Mouse (Mus musculus) forebrain, embryonic 11.5 days (tissue): ENCODE measurements at regions not wholly inside any gene's neighbourhood (a gene's known extent, or its start where the extent isn't known, plus 50 kb on each side); places are given as distances from the start of the nearest gene placed in this dataset.

Source experiments
- ATAC-seq: fragments of 200-750 bp; cut with Nextera tagmentation; replicated peaks from 2 replicates; pipeline ENCODE4 v1.8.0; 2017; ENCODE audit warnings: moderate TSS enrichment; ENCODE audit not compliant: low FRiP score
- DNase-seq: peaks from one replicate; pipeline ENCODE4 v3.0.0-alpha.2; 2017; ENCODE audit warnings: low spot score
- H3K27ac ChIP-seq: fragments of 300-500 bp; sonication (generic); 2 replicates; pipeline ENCODE4 v1.5.1; 2014; ENCODE audit warnings: low read depth, low read length
- H3K27me3 ChIP-seq: fragments of 300-500 bp; sonication (generic); 2 replicates; pipeline ENCODE4 v1.6.1; 2014; ENCODE audit warnings: mild to moderate bottlenecking, low read length, mixed read lengths; ENCODE audit not compliant: control insufficient read depth, insufficient read depth
- H3K36me3 ChIP-seq: fragments of 300-500 bp; sonication (generic); 2 replicates; pipeline ENCODE4 v1.6.1; 2014; ENCODE audit warnings: mild to moderate bottlenecking, low read length, moderate library complexity, mixed read lengths; ENCODE audit not compliant: control insufficient read depth, insufficient read depth
- H3K4me1 ChIP-seq: fragments of 300-500 bp; sonication (generic); replicated peaks from 2 replicates; pipeline ENCODE4 v1.6.1; 2014; ENCODE audit warnings: low read length, mixed read lengths; ENCODE audit not compliant: control insufficient read depth, insufficient read depth
- H3K4me2 ChIP-seq: fragments of 300-500 bp; sonication (generic); 2 replicates; pipeline ENCODE4 v1.6.1; 2014; ENCODE audit warnings: low read depth, mild to moderate bottlenecking, low read length, moderate library complexity, mixed read lengths; ENCODE audit not compliant: severe bottlenecking
- H3K4me3 ChIP-seq: fragments of 300-500 bp; sonication (generic); 2 replicates; pipeline ENCODE4 v1.5.1; 2014; ENCODE audit warnings: low read depth, low read length
- H3K9ac ChIP-seq: fragments of 300-500 bp; sonication (generic); 2 replicates; pipeline ENCODE4 v1.6.1; 2014; ENCODE audit warnings: low read length
- H3K9me3 ChIP-seq: fragments of 300-500 bp; sonication (generic); 2 replicates; pipeline ENCODE4 v1.6.1; 2016; ENCODE audit warnings: low read length, mixed read lengths; ENCODE audit not compliant: control insufficient read depth
- WGBS: fragments of 180-500 bp; shearing (Covaris S2); extraction: QIAGEN DNeasy Blood & Tissue Kit; methylation state at CpG from one replicate; pipeline ENCODE4 v1.1.7; 2014; 5-methylcytosine and 5-hydroxymethylcytosine counted together

GRCm38 (mm10) chr12:71433549-71434200, 124.0 kb downstream of the Dact1 start:
- 34% methylated on average over 9 of the region's 9 CpGs for WGBS
- no peak overlapping the region for H3K9ac ChIP-seq
- H3K9me3 ChIP-seq: no peaks in the 10 kb centered on the region
- H3K27me3 ChIP-seq: no peaks in the 10 kb centered on the region
- ATAC-seq: peak; percentile 53; the same call in 1 of the 2 replicates
- no peak overlapping the region for H3K27ac ChIP-seq
- H3K36me3 ChIP-seq: no peaks in the 10 kb centered on the region
- 0 out of 2 replicates have a peak, but pooled peaks cover 4% of the 10 kb centered on the region for H3K4me1 ChIP-seq
- H3K4me3 ChIP-seq: no peak overlapping the region
- no peak overlapping the region for H3K4me2 ChIP-seq
- no peak for DNase-seq

- Histone ChIP-seq H3K9me3 (no peaks in the 10 kb centered on the region), H3K27me3 (no peaks in the 10 kb centered on the region), H3K9ac (no peak overlapping the region), H3K4me2 (no peak overlapping the region), H3K27ac (no peak overlapping the region), H3K36me3 (no peaks in the 10 kb centered on the region), H3K4me1 (0 out of 2 replicates have a peak, but pooled peaks cover 2% of the 10 kb centered on the region), H3K4me3 (no peak overlapping the region)
- peak; percentile 56 for DNase-seq
- 76% methylated on average over 6 of the region's 6 CpGs for WGBS
- ATAC-seq: no peak
Observed at GRCm38 (mm10) chr12:71438254-71438653, 128.6 kb downstream of the Dact1 start.

GRCm38 (mm10) chr12:71440863-71441262, 131.2 kb downstream of the Dact1 start:
- no peak for ATAC-seq
- Histone ChIP-seq H3K27ac (no peak overlapping the region), H3K27me3 (no peaks in the 10 kb centered on the region), H3K9me3 (no peaks in the 10 kb centered on the region), H3K9ac (no peak overlapping the region), H3K36me3 (no peaks in the 10 kb centered on the region), H3K4me1 (no peaks in the 10 kb centered on the region), H3K4me3 (no peak overlapping the region), H3K4me2 (no peak overlapping the region)
- 86% methylated on average over 3 of the region's 3 CpGs for WGBS
- no peak for DNase-seq

- Histone ChIP-seq H3K9ac (no peak overlapping the region), H3K36me3 (no peaks in the 10 kb centered on the region), H3K4me2 (no peak overlapping the region), H3K4me1 (no peaks in the 10 kb centered on the region), H3K4me3 (no peak overlapping the region), H3K27me3 (no peaks in the 10 kb centered on the region), H3K9me3 (no peaks in the 10 kb centered on the region), H3K27ac (no peak overlapping the region)
- DNase-seq: no peak
- WGBS: 90% methylated on average over 5 of the region's 5 CpGs
- ATAC-seq: no peak
Observed at GRCm38 (mm10) chr12:71441272-71441671, 131.6 kb downstream of the Dact1 start.

GRCm38 (mm10) chr12:71446177-71446891, 136.7 kb downstream of the Dact1 start:
- H3K9me3 ChIP-seq: no peaks in the 10 kb centered on the region
- H3K9ac ChIP-seq: no peak overlapping the region
- H3K36me3 ChIP-seq: no peaks in the 10 kb centered on the region
- no peaks in the 10 kb centered on the region for H3K27me3 ChIP-seq
- H3K4me1 ChIP-seq: no peaks in the 10 kb centered on the region
- no peak overlapping the region for H3K4me2 ChIP-seq
- no peak overlapping the region for H3K27ac ChIP-seq
- WGBS: 80% methylated on average over 8 of the region's 8 CpGs
- no peak for DNase-seq
- H3K4me3 ChIP-seq: no peak overlapping the region
- ATAC-seq: no peak

- no peaks in the 10 kb centered on the region for H3K4me1 ChIP-seq
- H3K4me2 ChIP-seq: no peak overlapping the region
- H3K36me3 ChIP-seq: no peaks in the 10 kb centered on the region
- DNase-seq: no peak
- no peak overlapping the region for H3K27ac ChIP-seq
- 52% methylated on average over 7 of the region's 7 CpGs for WGBS
- H3K27me3 ChIP-seq: no peaks in the 10 kb centered on the region
- ATAC-seq: no peak
- no peak overlapping the region for H3K9ac ChIP-seq
- no peak overlapping the region for H3K4me3 ChIP-seq
- no peaks in the 10 kb centered on the region for H3K9me3 ChIP-seq
Observed at GRCm38 (mm10) chr12:71446892-71447268, 137.2 kb downstream of the Dact1 start.

GRCm38 (mm10) chr12:71449032-71449431, 139.3 kb downstream of the Dact1 start:
- WGBS: 66% methylated on average over 3 of the region's 3 CpGs
- Histone ChIP-seq H3K27ac (no peak overlapping the region), H3K9ac (no peak overlapping the region), H3K9me3 (no peaks in the 10 kb centered on the region), H3K27me3 (no peaks in the 10 kb centered on the region), H3K36me3 (no peaks in the 10 kb centered on the region), H3K4me3 (no peak overlapping the region), H3K4me2 (no peak overlapping the region), H3K4me1 (no peaks in the 10 kb centered on the region)
- ATAC-seq (no peak), DNase-seq (no peak)

- H3K27ac ChIP-seq: no peak overlapping the region
- ATAC-seq (no peak), DNase-seq (no peak)
- 79% methylated on average over 4 of the region's 4 CpGs for WGBS
- H3K36me3 ChIP-seq: no peaks in the 10 kb centered on the region
- no peak overlapping the region for H3K4me3 ChIP-seq
- no peaks in the 10 kb centered on the region for H3K27me3 ChIP-seq
- H3K4me2 ChIP-seq: no peak overlapping the region
- H3K4me1 ChIP-seq: no peaks in the 10 kb centered on the region
- no peak overlapping the region for H3K9ac ChIP-seq
- H3K9me3 ChIP-seq: no peaks in the 10 kb centered on the region
Observed at GRCm38 (mm10) chr12:71450128-71450527, 140.4 kb downstream of the Dact1 start.
